Mouse (Mus musculus) intestine, embryonic 15.5 days (tissue): Measurements from ENCODE around the gene Gnl2. TPM values are rescaled to one million over a fixed set of nuclear protein-coding genes. Genes with fewer than 3 reads are reported as not detected.

Source experiments
- ATAC-seq: fragments of 200-750 bp; cut with Nextera tagmentation; 2 replicates; pipeline ENCODE4 v1.8.0; 2017; ENCODE audit warnings: moderate TSS enrichment, moderate library complexity
- H3K27ac ChIP-seq: fragments of 300-500 bp; sonication (generic); 2 replicates; pipeline ENCODE4 v1.5.1; 2015; ENCODE audit warnings: mild to moderate bottlenecking, inconsistent platforms
- H3K27me3 ChIP-seq: fragments of 300-500 bp; sonication (generic); replicated peaks from 2 replicates; pipeline ENCODE4 v1.6.1; 2015; ENCODE audit warnings: inconsistent platforms
- H3K36me3 ChIP-seq: fragments of 300-500 bp; sonication (generic); 2 replicates; pipeline ENCODE4 v1.6.1; 2015; ENCODE audit warnings: inconsistent platforms
- H3K4me1 ChIP-seq: fragments of 300-500 bp; sonication (generic); replicated peaks from 2 replicates; pipeline ENCODE4 v1.6.1; 2015; ENCODE audit warnings: inconsistent platforms
- H3K4me2 ChIP-seq: fragments of 300-500 bp; sonication (generic); replicated peaks from 2 replicates; pipeline ENCODE4 v1.6.1; 2015; ENCODE audit warnings: mild to moderate bottlenecking, inconsistent platforms
- H3K4me3 ChIP-seq: fragments of 300-500 bp; sonication (generic); replicated peaks from 2 replicates; pipeline ENCODE4 v1.5.1; 2015; ENCODE audit warnings: inconsistent platforms
- H3K9ac ChIP-seq: fragments of 300-500 bp; sonication (generic); 2 replicates; pipeline ENCODE4 v1.6.1; 2015; ENCODE audit warnings: inconsistent platforms
- H3K9me3 ChIP-seq: fragments of 300-500 bp; sonication (generic); 2 replicates; pipeline ENCODE4 v1.6.1; 2016; ENCODE audit warnings: inconsistent platforms
- WGBS: fragments of 180-500 bp; shearing (Covaris S2); methylation state at CpG from one replicate; pipeline ENCODE4 v1.1.7; 2015; 5-methylcytosine and 5-hydroxymethylcytosine counted together
- polyA plus RNA-seq: library from polyadenylated mRNA; unstranded; fragments of >200 nt; fragmentation: Nextera tagmentation; extraction: Ambion mirVana; gene quantifications from 2 replicates; pipeline ENCODE4 v1.2.1, GENCODE M21; 2015

Gene Gnl2
- polyA plus RNA-seq, 1 experiment from 2014 or later, result 73.1 TPM

GRCm38 (mm10) chr4:125063829-125064228, 47.4 kb downstream of the Gnl2 start:
- Histone ChIP-seq H3K4me2 (no peak overlapping the region), H3K4me1 (peaks cover 11% of the 10 kb centered on the region; the same call in 1 of the 2 replicates), H3K27me3 (no peaks in the 10 kb centered on the region), H3K9me3 (no peaks in the 10 kb centered on the region), H3K9ac (no peak overlapping the region), H3K4me3 (no peak overlapping the region), H3K36me3 (peaks cover 3% of the 10 kb centered on the region; the same call in 1 of the 2 replicates), H3K27ac (no peak overlapping the region)
- ATAC-seq, result no peak
- WGBS, result 70% methylated on average over 8 of the region's 8 CpGs

- peak within 1 kb of the TSS; percentile 87 for H3K4me3 ChIP-seq
- no peaks in the 10 kb centered on the region for H3K9me3 ChIP-seq
- H3K27me3 ChIP-seq, result no peaks in the 10 kb centered on the region
- WGBS, result 3% methylated on average over 26 of the region's 26 CpGs
- peak; percentile 46 for ATAC-seq
- H3K27ac ChIP-seq, result no peak within 1 kb of the TSS
- H3K4me2 ChIP-seq, result peak within 1 kb of the TSS; percentile 82
- H3K4me1 ChIP-seq, result peaks cover 11% of the 10 kb centered on the region; the same call in 1 of the 2 replicates
- H3K9ac ChIP-seq, result peak within 1 kb of the TSS; percentile 89
- peaks cover 9% of the 10 kb centered on the region for H3K36me3 ChIP-seq
Observed at GRCm38 (mm10) chr4:125065517-125066307, 49.3 kb downstream of the Gnl2 start, which contains the start of gene Dnali1. Gene Dnali1, minus strand, starts transcription at chr4:125065703.

DNA sequence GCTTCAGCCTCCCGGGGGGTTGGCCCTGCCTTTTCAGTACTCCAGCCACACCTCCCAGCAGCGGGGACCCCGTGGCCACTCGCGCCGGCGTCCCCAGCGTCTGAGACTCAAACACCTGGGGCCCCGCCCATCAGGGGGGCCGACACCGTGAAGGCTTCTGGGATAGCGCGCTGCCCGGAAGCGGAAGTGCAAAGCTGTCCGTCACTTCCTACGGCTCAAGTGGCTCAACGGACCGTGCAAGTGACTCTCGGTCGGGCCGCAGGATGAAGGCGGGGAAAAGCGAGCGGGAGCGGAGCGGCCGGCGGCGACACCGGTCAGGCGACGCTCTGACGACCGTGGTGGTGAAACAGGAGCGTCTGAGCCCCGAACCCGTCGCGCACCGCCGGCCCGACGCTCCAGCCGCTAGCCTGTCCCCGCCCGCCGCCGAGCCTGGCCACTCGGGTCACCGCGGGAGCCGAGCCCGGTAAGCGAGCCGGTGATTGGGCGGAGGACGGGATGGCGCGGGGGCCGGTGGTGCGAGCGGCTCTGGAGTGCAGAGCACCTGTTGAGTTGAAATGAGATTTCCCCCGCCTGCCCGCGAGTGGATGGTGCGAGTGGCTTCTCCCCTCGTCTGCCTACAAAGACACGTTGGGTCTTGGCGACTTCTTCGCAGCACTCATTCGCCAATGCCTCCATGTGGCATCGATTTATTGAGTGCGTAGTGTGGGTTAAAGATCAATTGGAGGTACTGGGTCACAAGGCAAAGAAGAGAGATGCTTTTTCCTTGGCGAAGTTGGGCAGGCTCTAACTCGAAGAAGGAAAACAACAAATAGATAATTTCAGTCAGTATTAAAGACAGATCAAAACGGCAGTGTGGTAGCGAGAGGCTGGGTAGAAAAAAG, 50.3 kb downstream of the Gnl2 start, which contains the start of gene Snip1:
Gene Snip1, plus strand, starts transcription at position 183 of the 881 bp plus-strand sequence.
- Histone ChIP-seq H3K4me1 (peaks cover 11% of the 10 kb centered on the region; the same call in 1 of the 2 replicates), H3K4me3 (peak within 1 kb of the TSS; percentile 87), H3K9me3 (no peaks in the 10 kb centered on the region), H3K36me3 (peaks cover 19% of the 10 kb centered on the region), H3K4me2 (peak within 1 kb of the TSS; percentile 82), H3K9ac (peak within 1 kb of the TSS; percentile 89), H3K27ac (peak within 1 kb of the TSS; percentile 60; the same call in 1 of the 2 replicates), H3K27me3 (no peaks in the 10 kb centered on the region)
- ATAC-seq, result peak; percentile 96
- under 1% methylated on average over 78 of the region's 78 CpGs for WGBS

GRCm38 (mm10) chr4:125077700-125078099, 61.3 kb downstream of the Gnl2 start:
- no peak overlapping the region for H3K9ac ChIP-seq
- H3K36me3 ChIP-seq, result peaks cover 16% of the 10 kb centered on the region
- 71% methylated on average over 2 of the region's 2 CpGs for WGBS
- H3K27ac ChIP-seq, result no peak overlapping the region
- H3K9me3 ChIP-seq, result no peaks in the 10 kb centered on the region
- H3K27me3 ChIP-seq, result no peaks in the 10 kb centered on the region
- H3K4me3 ChIP-seq, result no peak overlapping the region
- ATAC-seq, result peak; percentile 81
- no peaks in the 10 kb centered on the region for H3K4me1 ChIP-seq
- no peak overlapping the region for H3K4me2 ChIP-seq

GRCm38 (mm10) chr4:125078698-125079097, 62.3 kb downstream of the Gnl2 start:
- 70% methylated on average over 2 of the region's 2 CpGs for WGBS

DNA sequence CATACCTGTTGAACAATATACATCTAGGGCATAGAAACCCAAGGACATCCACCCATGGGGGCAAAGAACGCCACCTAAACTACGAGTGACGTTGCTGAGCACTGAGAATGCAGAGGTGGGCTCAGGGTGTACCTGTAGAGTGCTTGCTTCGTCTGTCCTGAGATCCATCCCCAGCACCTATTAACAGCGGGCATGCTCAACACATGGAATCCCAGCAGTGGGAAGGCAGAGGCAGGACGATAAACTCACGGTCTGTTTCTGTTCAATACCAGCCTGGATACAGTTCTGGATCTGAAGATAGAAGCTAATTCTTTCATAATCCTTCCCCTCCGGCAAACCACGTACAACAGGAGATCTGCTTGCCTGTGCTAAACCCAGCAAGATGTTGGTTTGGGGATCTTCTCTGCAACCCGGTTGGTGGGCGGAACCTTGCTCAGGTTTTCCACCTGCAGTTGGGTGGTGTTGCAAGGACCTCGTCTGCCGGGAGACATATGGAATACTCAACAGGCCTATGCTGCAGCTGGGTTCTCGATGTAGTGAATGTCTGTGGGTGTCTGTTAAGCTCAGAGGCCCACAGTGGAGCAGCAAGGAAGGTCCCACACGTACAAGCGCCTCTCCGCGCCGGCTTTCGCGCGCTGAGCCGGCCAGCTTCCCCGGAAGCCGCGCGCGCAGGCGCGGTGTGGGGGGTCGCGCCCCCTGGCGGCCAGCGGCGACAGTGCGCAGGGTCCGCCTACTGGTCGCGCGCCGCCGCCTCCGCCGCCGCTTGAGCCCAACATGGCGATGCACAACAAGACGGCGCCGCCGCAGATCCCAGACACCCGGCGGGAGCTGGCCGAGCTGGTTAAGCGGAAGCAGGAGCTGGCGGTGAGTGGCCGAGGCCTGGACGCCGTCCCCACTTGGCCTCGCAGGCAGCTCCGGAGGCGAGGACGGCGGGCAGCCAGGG, 68.3 kb downstream of the Gnl2 start, which contains the start of gene Meaf6:
Gene Meaf6, plus strand, starts transcription at position 732 of the 943 bp plus-strand sequence.
- ATAC-seq, result peak; percentile 96
- H3K4me1 ChIP-seq, result peaks cover 9% of the 10 kb centered on the region

More at GRCm38 (mm10) chr4:125078698-125079097, 62.3 kb downstream of the Gnl2 start:
- ATAC-seq, result peak; percentile 56
- H3K4me1 ChIP-seq, result no peaks in the 10 kb centered on the region
- no peak overlapping the region for H3K4me2 ChIP-seq
- no peaks in the 10 kb centered on the region for H3K27me3 ChIP-seq
- no peaks in the 10 kb centered on the region for H3K9me3 ChIP-seq
- peaks cover 8% of the 10 kb centered on the region; the same call in 1 of the 2 replicates for H3K36me3 ChIP-seq
- H3K4me3 ChIP-seq, result no peak overlapping the region
- H3K27ac ChIP-seq, result no peak overlapping the region
- H3K9ac ChIP-seq, result no peak overlapping the region

GRCm38 (mm10) chr4:125085346-125085841, 69.0 kb downstream of the Gnl2 start:
- H3K4me2 ChIP-seq, result peak overlapping the region; percentile 87
- no peaks in the 10 kb centered on the region for H3K27me3 ChIP-seq
- under 1% methylated on average over 45 of the region's 45 CpGs for WGBS
- H3K9me3 ChIP-seq, result no peaks in the 10 kb centered on the region
- ATAC-seq, result peak; percentile 99
- H3K4me1 ChIP-seq, result peaks cover 9% of the 10 kb centered on the region
- peak overlapping the region; percentile 98 for H3K27ac ChIP-seq
- H3K9ac ChIP-seq, result peak overlapping the region; percentile 94
- peak overlapping the region; percentile 92 for H3K4me3 ChIP-seq
- H3K36me3 ChIP-seq, result peaks cover 7% of the 10 kb centered on the region

More for the DNA sequence above, 68.3 kb downstream of the Gnl2 start, which contains the start of gene Meaf6:
- Histone ChIP-seq H3K27ac (peak within 1 kb of the TSS; percentile 98), H3K36me3 (peaks cover 4% of the 10 kb centered on the region), H3K4me2 (peak within 1 kb of the TSS; percentile 87), H3K4me3 (peak within 1 kb of the TSS; percentile 92), H3K9me3 (no peaks in the 10 kb centered on the region), H3K27me3 (no peaks in the 10 kb centered on the region), H3K9ac (peak within 1 kb of the TSS; percentile 94)
- 1% methylated on average over 63 of the region's 63 CpGs for WGBS

DNA sequence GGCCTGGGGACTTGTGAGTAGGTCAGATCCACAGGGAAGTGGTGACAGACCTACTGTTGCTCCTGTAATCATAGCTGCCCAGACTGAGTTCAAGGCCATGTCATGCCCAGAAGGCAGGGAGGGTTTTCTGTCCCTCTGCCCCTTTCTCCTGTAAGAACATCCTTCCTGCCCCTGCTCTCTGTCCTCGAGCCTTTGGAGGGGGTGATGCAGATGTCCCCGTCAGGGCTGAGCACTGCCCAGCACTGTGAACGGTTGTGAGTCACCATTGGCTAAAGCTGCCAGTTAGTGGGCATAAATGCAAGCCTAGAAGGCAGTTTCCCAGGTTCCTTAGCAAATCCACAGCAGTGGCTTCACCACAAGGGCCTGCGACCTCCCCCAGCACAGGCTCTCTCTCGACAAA, 76.6 kb downstream of the Gnl2 start:
- Histone ChIP-seq H3K4me1 (no peaks in the 10 kb centered on the region), H3K4me3 (no peak overlapping the region), H3K9ac (no peak overlapping the region), H3K27me3 (no peaks in the 10 kb centered on the region), H3K9me3 (no peaks in the 10 kb centered on the region), H3K4me2 (no peak overlapping the region), H3K36me3 (peaks cover 11% of the 10 kb centered on the region), H3K27ac (no peak overlapping the region)
- no peak for ATAC-seq
- 82% methylated on average over 5 of the region's 5 CpGs for WGBS

GRCm38 (mm10) chr4:125096066-125096465, 79.7 kb downstream of the Gnl2 start:
- H3K9ac ChIP-seq, result no peak overlapping the region
- no peak for ATAC-seq
- H3K9me3 ChIP-seq, result no peaks in the 10 kb centered on the region
- no peaks in the 10 kb centered on the region for H3K4me1 ChIP-seq
- H3K4me2 ChIP-seq, result no peak overlapping the region
- H3K36me3 ChIP-seq, result peaks cover 2% of the 10 kb centered on the region
- H3K27ac ChIP-seq, result no peak overlapping the region
- no peak overlapping the region for H3K4me3 ChIP-seq
- WGBS, result 85% methylated on average over 5 of the region's 5 CpGs
- H3K27me3 ChIP-seq, result no peaks in the 10 kb centered on the region

DNA sequence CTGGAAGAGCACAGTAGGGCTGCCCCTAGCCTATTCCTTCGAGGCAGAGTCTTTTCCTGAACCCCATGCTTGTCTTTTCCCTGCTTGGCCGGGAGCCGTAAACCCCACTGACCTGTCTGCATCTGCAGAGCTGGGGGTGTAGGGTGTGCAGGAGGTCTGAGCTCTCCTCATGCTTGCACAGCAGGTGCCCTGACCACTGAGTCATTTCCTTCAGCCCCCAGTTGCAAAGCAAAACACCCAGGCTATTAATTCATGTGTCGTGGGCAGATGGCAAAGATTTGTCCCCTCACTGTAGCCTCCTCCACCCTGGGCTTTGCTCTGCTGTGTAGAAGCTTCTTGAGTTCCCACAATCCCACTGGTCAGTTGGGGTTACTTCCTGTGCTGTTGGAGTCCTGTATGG, 81.0 kb downstream of the Gnl2 start:
- no peak overlapping the region for H3K4me2 ChIP-seq
- H3K27ac ChIP-seq, result no peak overlapping the region
- no peaks in the 10 kb centered on the region for H3K4me1 ChIP-seq
- ATAC-seq, result no peak
- H3K9me3 ChIP-seq, result no peaks in the 10 kb centered on the region
- no peak overlapping the region for H3K9ac ChIP-seq
- no peaks in the 10 kb centered on the region for H3K27me3 ChIP-seq
- H3K36me3 ChIP-seq, result peaks cover 3% of the 10 kb centered on the region
- no peak overlapping the region for H3K4me3 ChIP-seq
- 83% methylated on average over 4 of the region's 4 CpGs for WGBS

GRCm38 (mm10) chr4:125099458-125099857, 83.1 kb downstream of the Gnl2 start:
- no peaks in the 10 kb centered on the region for H3K4me1 ChIP-seq
- peak; percentile 77 for ATAC-seq
- 0 out of 2 replicates have a peak, but pooled peaks cover 3% of the 10 kb centered on the region for H3K36me3 ChIP-seq
- no peaks in the 10 kb centered on the region for H3K27me3 ChIP-seq
- no peak overlapping the region for H3K4me2 ChIP-seq
- no peak overlapping the region for H3K27ac ChIP-seq
- WGBS, result 10% methylated on average over 8 of the region's 8 CpGs
- no peak overlapping the region for H3K9ac ChIP-seq
- no peak overlapping the region for H3K4me3 ChIP-seq
- H3K9me3 ChIP-seq, result no peaks in the 10 kb centered on the region
